Mouse (Mus musculus) large intestine, adult 2 months (tissue): ENCODE measurements around the gene Pitpnm1. TPM values are rescaled to one million over a fixed set of nuclear protein-coding genes. Genes with fewer than 3 reads are reported as not detected.

Source experiments
- polyA plus RNA-seq: library from polyadenylated mRNA; depleted of rRNA; stranded (reverse); fragments of >200 nt; gene quantifications from 2 replicates; pipeline ENCODE4 v1.2.3, GENCODE M21; 2012; rRNA removed

Pitpnm1 gene
- polyA plus RNA-seq, 1 experiment = 114 TPM

Other genes starting within 250 kb of the Pitpnm1 start
- gene Chka, start 248.2 kb upstream of the Pitpnm1 start, polyA plus RNA-seq = 49.1 and 75.4 TPM in 2 replicates
- gene Tcirg1, start 192.9 kb upstream of the Pitpnm1 start, polyA plus RNA-seq = 164 and 198 TPM in 2 replicates
- 417 TPM in 2 replicates for gene Ndufs8, start 187.2 kb upstream of the Pitpnm1 start, polyA plus RNA-seq
- 21.4 and 45.1 TPM in 2 replicates for gene Aldh3b1, start 170.2 kb upstream of the Pitpnm1 start, polyA plus RNA-seq
- gene Unc93b1, start 164.8 kb upstream of the Pitpnm1 start, polyA plus RNA-seq = 123 and 160 TPM in 2 replicates
- 0.16 and 0.95 TPM in 2 replicates for gene Aldh3b3, start 141.4 kb upstream of the Pitpnm1 start, polyA plus RNA-seq
- 1.3 and 2.0 TPM in 2 replicates for gene Aldh3b2, start 127.7 kb upstream of the Pitpnm1 start, polyA plus RNA-seq
- gene Acy3, start 113.4 kb upstream of the Pitpnm1 start, polyA plus RNA-seq = 42.5 and 88.2 TPM in 2 replicates
- gene Tbx10, start 107.2 kb upstream of the Pitpnm1 start, polyA plus RNA-seq = not detected in 2 replicates
- gene Nudt8, start 99.4 kb upstream of the Pitpnm1 start, polyA plus RNA-seq = 7.7 and 10.5 TPM in 2 replicates
- gene Gm49405, start 99.4 kb upstream of the Pitpnm1 start, polyA plus RNA-seq = 1.0 and 2.2 TPM in 2 replicates
- gene Doc2g, start 96.7 kb upstream of the Pitpnm1 start, polyA plus RNA-seq = 6.8 and 7.3 TPM in 2 replicates
- 152 and 205 TPM in 2 replicates for gene Ndufv1, start 87.2 kb upstream of the Pitpnm1 start, polyA plus RNA-seq
- gene Gstp1, start 62.0 kb upstream of the Pitpnm1 start, polyA plus RNA-seq = 910 and 1,226 TPM in 2 replicates
- 188 and 228 TPM in 2 replicates for gene Gstp2, start 54.0 kb upstream of the Pitpnm1 start, polyA plus RNA-seq
- 19.4 and 21.9 TPM in 2 replicates for gene Gstp3, start 40.4 kb upstream of the Pitpnm1 start, polyA plus RNA-seq
- not detected in 2 replicates for gene Cabp2, start 18.4 kb upstream of the Pitpnm1 start, polyA plus RNA-seq
- 319 and 372 TPM in 2 replicates for gene Cdk2ap2, start 2.8 kb upstream of the Pitpnm1 start, polyA plus RNA-seq
- gene Aip, start 25.9 kb downstream of the Pitpnm1 start, polyA plus RNA-seq = 62.8 and 63.6 TPM in 2 replicates
- 0.03 TPM in 1 of 2 replicates, not detected in the other for gene Gpr152, start 39.8 kb downstream of the Pitpnm1 start, polyA plus RNA-seq
- 0.45 and 0.88 TPM in 2 replicates for gene Cabp4, start 44.0 kb downstream of the Pitpnm1 start, polyA plus RNA-seq
- gene Coro1b, start 48.6 kb downstream of the Pitpnm1 start, polyA plus RNA-seq = 385 and 500 TPM in 2 replicates
- gene Ptprcap, start 53.6 kb downstream of the Pitpnm1 start, polyA plus RNA-seq = 56.3 and 62.6 TPM in 2 replicates
- 37.5 and 49.3 TPM in 2 replicates for gene Rps6kb2, start 63.4 kb downstream of the Pitpnm1 start, polyA plus RNA-seq
- gene Carns1, start 75.5 kb downstream of the Pitpnm1 start, polyA plus RNA-seq = 3.2 and 3.3 TPM in 2 replicates
- gene Tbc1d10c, start 91.3 kb downstream of the Pitpnm1 start, polyA plus RNA-seq = 23.0 TPM in 2 replicates
- gene Ppp1ca, start 92.1 kb downstream of the Pitpnm1 start, polyA plus RNA-seq = 374 and 382 TPM in 2 replicates
- gene Rad9a, start 101.7 kb downstream of the Pitpnm1 start, polyA plus RNA-seq = 25.5 and 26.9 TPM in 2 replicates
- gene Clcf1, start 114.2 kb downstream of the Pitpnm1 start, polyA plus RNA-seq = 7.4 and 8.4 TPM in 2 replicates
- not detected in 2 replicates for gene AC109138.7, start 114.4 kb downstream of the Pitpnm1 start, polyA plus RNA-seq
- 116 and 130 TPM in 2 replicates for gene Pold4, start 131.9 kb downstream of the Pitpnm1 start, polyA plus RNA-seq
- 102 and 151 TPM in 2 replicates for gene Ssh3, start 169.2 kb downstream of the Pitpnm1 start, polyA plus RNA-seq
- gene Ankrd13d, start 183.1 kb downstream of the Pitpnm1 start, polyA plus RNA-seq = 2.0 and 2.4 TPM in 2 replicates
- gene Grk2, start 206.2 kb downstream of the Pitpnm1 start, polyA plus RNA-seq = 99.9 and 108 TPM in 2 replicates